Mouse (Mus musculus) G1E (cell line): ENCODE data around the gene Kcnip2.

Source experiments
- CTCF ChIP-seq: IDR thresholded peaks from 2 replicates; pipeline ENCODE4 v1.5.1; 2012; ENCODE audit warnings: low read depth, low read length, inconsistent platforms, mixed read lengths
- GATA2 ChIP-seq: IDR thresholded peaks from 2 replicates; pipeline ENCODE4 v1.6.1; 2012; ENCODE audit warnings: low read depth, low read length, inconsistent platforms, borderline replicate concordance

DNA sequence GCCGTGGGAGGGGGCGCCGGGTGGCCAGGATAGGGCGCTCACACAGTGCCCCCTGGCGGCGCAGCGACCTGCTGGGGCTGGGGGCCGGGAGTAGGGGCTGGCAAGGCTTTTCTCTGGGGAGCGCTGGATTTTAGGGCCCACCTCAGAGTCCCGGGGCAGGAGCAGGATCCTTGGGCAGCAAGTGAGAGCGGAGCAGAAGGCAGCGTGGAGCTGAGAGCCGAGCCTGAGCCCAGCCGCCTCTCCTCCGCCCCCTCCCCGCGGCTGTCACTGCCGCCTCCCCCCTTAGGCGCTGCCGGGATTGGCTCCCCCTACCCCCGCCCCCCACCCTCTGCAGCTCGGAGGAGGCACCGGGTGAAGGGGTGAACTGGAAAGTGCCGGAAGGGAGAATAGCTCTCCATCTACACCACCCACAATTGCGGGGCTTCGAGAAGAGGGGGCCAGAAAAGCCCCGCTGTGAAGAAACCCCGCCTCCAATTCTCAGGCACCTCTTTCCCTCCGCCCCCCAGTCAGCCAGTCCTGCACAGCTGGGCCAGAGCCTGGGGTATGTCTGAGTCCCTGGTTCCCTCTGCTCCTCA is at the start of gene Kcnip2:
- TF ChIP-seq CTCF (no peak), GATA2 (no peak)
